Mouse (Mus musculus) liver, adult (tissue): ENCODE measurements around the gene Gm21985.

Source experiments
- GATA4 ChIP-seq: IDR thresholded peaks from 2 replicates; pipeline ENCODE4 v1.6.1; 2014; ENCODE audit warnings: mild to moderate bottlenecking, low read length; ENCODE audit not compliant: insufficient replicate concordance

Gm21985 gene

GRCm38 (mm10) chr2:112359611-112360010 is 93.5 kb downstream of the Gm21985 start:
- TF ChIP-seq GATA4, result no peak

DNA sequence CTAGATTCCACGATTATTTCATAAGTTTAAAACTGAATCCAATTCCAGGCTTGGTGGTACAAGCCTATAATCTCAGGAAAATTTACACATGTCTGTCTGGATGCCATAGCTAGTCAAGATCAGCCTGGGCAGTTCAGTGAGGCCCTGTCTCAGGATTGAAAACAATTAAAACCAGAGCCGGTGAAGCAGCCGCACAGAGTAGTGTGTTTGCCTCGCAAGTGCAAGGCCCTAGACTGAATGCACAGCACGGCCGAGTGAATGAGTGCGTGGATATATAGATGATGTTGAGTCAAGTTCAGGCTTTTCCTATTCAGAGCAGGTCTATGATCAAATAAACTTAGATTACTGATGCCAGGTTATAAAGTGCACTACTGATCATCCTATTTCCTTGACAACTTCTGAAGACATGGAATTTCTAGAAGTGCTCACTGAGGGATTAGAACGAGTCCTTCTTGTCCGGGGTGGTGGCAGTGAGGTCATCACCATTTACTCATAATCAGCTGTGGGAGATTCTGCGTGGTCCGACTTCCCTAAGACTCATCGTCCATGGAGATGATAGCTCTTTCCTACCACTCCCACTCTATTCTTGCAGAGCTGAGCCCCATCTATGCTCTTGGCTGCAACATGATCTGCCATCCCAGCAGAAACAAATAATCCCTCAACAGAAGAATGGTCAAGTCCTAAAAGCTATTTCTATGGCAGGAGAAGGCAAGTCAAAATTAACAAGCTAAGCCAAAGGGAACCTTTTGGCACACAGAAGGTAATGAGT is 94.1 kb downstream of the Gm21985 start:
- TF ChIP-seq GATA4, result no peak

GRCm38 (mm10) chr2:112360781-112361169 is 94.7 kb downstream of the Gm21985 start:
- no peak for TF ChIP-seq GATA4

DNA sequence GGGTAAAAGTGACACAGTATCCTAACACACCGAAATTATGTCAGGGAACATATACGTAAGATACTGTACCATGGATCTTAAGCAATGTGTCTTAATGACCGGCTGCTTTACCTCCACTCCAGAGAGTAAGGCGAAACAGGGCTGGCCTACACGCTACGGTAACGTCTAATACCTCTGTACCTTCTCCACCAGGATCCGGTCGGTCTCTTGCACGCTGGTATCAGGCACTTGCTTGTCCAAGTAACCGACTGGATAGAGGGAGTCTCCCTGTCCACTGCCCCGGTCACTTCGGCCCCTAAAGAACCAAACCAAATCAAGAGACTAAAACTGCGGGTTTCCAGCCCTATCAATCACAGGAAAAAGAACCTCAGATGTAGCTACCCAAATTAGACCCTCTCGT is 101.1 kb downstream of the Gm21985 start:
- TF ChIP-seq GATA4, result no peak

- TF ChIP-seq GATA4, result no peak
Observed at GRCm38 (mm10) chr2:112367726-112368673, 101.9 kb downstream of the Gm21985 start, which contains the start of gene Emc4. TSS of gene Emc4 (minus strand) at chr2:112368027.

GRCm38 (mm10) chr2:112369941-112370340 is 103.8 kb downstream of the Gm21985 start:
- no peak for TF ChIP-seq GATA4

GRCm38 (mm10) chr2:112373141-112373540 is 107.0 kb downstream of the Gm21985 start:
- TF ChIP-seq GATA4, result no peak

GRCm38 (mm10) chr2:112374610-112375009 is 108.5 kb downstream of the Gm21985 start:
- TF ChIP-seq GATA4, result no peak

DNA sequence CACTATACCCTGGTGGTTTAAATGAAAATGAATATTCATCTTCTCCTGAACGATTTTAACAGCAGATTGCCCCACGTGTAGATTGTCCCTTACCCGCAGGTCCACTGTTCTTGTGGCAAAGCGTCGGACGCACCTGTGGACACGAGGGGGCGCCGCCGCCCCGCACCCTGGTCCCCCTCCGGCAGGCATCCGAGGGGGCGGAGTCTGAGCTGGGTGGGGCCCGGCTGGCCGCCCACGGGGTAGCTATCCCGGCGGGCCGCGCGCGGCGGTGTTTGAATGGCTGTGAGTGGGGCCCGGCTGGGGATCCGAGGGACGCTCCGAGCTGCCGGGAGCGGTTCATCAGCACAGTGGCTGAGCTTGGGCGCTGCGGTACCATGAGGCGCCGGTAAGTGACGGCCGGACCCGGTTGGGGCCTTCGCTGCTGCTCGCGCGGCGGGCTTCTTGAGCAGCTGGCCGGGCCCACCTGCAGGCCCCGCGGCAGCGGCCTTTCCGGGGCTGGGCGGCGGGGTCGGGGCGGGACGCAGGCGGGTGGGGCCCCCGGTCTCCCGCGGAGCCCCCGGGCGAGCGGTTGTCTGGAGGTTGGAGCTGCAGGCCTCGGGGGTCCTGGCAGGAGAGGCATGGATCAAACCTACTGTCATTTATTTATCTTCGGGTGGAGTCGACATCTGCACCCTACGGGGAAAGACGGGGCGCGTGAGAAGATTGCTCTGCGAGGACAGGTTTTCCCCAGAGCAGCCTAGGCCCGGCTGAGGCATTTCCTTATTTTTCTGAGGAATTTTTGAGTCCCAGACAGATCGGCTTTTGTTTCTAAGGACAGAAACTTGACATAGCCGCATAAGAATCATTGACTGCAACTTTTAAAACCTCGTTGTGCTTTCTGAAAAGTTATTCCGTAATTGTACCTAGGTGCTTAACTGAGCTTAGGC is 113.1 kb downstream of the Gm21985 start, which contains the start of gene Katnbl1:
TSS of gene Katnbl1 (plus strand) at position 239 of the 926 bp plus-strand sequence.
- TF ChIP-seq GATA4, result no peak; the same call in 1 of the 2 replicates

DNA sequence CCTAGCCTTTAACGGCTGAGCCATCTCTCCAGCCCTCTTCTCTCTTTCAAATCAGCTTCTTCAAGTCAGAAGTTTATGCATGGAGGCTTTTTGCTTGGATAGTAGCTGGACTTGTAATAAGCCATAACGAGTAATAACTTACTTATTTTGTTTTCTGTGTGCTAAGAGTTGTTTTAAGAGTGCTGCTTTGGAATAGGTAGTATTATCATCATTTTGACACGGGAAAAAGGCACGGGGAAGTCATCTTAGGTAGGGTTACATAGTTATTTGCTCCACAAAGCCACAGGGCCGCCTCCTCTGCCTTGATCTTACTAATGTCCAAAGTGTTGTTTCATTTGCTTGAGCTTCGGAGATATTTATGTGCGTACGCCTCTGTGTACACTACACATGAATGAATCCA is 114.0 kb downstream of the Gm21985 start:
- no peak for TF ChIP-seq GATA4

- TF ChIP-seq GATA4, result no peak
Observed at GRCm38 (mm10) chr2:112381219-112381618, 115.1 kb downstream of the Gm21985 start.

GRCm38 (mm10) chr2:112390843-112391242 is 124.7 kb downstream of the Gm21985 start:
- no peak for TF ChIP-seq GATA4

- TF ChIP-seq GATA4, result no peak
Observed at GRCm38 (mm10) chr2:112391346-112392000, 125.4 kb downstream of the Gm21985 start.

- no peak for TF ChIP-seq GATA4
Observed at GRCm38 (mm10) chr2:112392689-112393088, 126.6 kb downstream of the Gm21985 start.
